Mouse (Mus musculus) cerebellum, adult 18-20 months (tissue): ENCODE data around the gene Hspa12a.

Experiments used
- DNase-seq, 2 experiments: peaks; one replicate each; pipeline ENCODE4 v3.0.0; 2021

The Hspa12a gene

GRCm38 (mm10) chr19:58818571-58819415 lies 124.7 kb downstream of the Hspa12a start:
- DNase-seq, result no peak

DNA sequence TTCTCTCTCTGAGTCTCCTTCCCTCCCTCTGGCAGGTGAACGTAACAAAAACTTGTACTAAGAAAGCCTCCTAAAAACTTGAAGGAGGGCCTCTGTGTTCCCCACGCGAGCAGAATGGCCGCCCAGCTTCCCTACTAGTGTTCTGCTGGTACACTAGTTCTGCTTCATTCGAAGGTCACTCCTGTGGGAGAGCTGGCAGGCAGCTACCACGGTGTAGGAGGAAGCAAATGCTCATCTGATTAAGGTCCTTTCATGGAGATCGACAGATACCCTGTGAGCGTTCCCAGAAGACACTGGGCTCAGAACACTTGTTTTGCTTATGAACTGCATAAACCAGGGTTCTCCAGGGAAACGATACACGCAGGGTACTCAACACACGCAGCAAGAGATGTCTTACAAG lies 126.1 kb downstream of the Hspa12a start:
- no peak for DNase-seq

DNA sequence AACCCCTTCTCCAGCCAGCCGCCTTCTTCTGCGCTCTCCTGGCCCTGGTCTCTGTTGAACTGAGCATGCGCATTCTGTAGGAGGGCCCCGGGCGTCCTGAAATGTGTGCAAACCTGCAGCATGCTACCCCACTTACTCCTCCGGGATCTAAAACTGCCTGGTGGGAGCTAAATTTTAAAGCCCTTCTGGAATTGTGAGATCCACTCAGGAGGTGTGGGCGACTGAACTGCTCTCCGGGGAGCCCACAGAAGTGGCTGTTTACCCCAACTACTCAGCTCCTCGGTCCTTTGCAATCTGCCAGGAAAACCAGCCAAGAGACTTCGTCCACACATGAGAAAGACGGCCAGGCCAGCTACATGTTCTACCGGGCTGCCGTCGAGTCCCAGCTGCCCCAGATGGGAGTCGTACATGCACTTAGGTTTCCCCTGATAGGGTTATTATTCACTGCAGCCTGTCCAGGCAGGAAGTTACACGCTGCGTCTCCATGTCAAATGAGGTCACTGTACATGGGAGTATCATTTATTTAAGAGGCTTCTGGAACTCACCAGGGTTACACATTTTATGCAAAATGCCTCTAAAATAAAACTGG lies 126.9 kb downstream of the Hspa12a start:
- DNase-seq, result no peak

DNA sequence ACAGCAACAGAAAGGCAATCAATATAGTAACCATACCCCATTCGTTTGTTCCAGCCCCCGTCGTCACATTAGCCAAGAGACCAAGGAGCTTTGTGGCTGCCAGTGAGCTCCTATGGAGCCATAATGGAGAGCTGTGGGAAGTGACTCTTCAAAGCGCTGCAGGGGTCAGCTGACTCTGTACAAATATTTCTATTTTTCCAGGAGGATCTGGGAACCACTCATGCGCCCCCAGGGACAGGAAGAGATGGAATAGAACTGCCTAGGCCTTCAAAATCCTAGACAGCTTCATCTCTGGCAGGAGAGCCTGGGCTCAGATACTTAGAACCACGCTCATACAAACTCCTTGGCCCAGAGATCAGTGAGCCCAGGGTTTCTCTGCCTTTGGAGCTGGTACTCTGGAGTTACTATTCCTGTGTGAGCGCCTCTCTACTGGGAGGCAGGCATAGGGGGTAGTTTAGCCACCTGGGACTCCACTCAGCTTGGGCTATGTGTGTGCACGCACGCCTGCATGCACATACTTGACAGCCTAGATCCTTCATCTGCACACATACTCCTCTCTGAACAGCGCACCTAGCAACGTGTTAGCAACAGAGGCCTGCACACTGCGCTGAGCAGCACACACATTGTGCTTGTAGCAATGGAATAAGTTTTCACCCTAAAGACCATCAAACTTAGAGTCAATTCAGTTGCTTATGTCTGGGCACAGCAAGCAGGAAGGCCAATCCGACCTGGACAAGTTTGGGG lies 128.1 kb downstream of the Hspa12a start:
- no peak for DNase-seq

DNA sequence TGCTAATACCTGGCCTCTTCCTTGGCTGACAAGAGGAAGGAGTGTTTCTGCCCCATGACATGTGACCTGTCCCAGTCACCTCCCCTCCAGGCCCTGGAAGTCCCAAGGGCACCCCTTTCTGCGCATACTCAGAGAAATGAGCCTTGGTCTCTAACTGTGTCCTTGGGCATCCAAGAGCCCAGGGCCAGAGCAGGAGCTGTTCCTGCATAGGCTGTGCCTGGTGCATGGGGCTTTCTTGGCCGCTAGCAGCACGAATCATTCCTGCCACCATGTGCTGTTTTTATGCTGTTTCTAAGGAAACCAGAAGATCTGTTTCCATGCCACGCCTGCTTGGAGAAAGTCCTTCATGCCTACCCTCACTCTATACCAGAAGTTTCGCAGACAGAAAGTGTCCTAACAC lies 132.9 kb downstream of the Hspa12a start:
- no peak for DNase-seq

DNA sequence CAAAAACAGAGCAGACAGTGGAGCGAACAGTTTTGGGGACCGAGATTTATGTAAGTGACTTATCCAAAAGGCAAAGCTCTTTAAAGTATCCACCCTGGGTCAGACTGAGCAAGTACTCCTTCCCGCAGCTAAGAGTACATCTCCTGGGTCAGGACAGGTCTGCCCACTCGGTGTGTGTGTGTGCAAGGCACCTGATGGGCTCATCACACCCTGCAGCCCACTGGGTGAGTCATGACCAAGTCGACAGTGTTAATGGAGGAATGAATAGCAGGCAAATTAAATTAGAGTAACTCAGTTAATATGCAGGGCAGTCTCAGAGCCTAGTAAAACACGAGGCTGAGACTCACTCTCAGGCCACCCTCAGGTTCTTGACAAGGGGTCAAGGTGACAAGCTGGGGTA lies 134.6 kb downstream of the Hspa12a start:
- DNase-seq, result no peak

DNA sequence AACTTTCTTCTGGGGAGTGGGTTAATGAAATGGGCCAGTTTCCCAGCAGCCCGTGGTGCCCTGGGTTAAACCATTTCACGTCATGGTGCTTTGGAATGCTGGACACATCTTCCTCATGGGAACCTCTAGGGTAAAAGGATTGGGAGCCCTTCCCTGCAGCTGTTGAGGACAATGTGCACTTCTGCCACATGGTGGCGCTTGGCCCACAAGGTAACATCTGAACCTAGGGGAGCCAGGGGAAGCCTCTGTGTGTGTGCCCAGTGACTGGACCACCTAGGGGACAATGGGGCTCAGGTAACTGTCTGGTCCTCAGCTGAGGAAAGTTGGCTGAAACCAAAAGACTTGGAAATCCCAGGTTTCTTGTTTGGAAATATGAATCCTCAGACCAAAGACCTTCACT lies 137.1 kb downstream of the Hspa12a start:
- peak; percentile 74 to 80 for DNase-seq

- no peak for DNase-seq
These were observed 138.2 kb downstream of the Hspa12a start for GRCm38 (mm10) chr19:58805191-58805779.

- DNase-seq, result no peak
These were observed 148.3 kb downstream of the Hspa12a start for GRCm38 (mm10) chr19:58795114-58795669.

DNA sequence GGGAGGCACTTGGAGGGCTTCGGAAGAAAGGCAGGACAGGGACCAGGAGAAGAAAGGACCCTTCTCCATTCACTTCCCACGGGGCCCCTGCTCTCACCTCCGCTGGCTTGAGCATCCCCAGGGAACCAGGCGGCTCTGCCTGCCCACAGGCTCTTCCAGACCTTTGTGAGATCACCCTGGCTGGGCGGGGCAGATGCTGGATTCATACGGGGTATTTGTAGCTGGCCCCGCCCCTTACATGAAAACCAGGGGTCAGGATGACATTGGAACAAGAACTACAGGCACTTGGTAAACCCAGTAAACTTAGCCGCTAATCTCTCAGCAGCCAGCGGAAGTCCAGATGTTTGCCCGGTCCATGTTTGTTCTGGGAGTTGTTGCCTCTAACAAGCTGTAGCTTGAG lies 149.2 kb downstream of the Hspa12a start, which contains the start of gene 1700019N19Rik:
Gene 1700019N19Rik (minus strand): TSS at position 178 of the 400 bp plus-strand sequence.
- no peak for DNase-seq

GRCm38 (mm10) chr19:58789194-58789593 lies 154.3 kb downstream of the Hspa12a start:
- no peak for DNase-seq

GRCm38 (mm10) chr19:58783938-58784337 lies 159.5 kb downstream of the Hspa12a start:
- no peak for DNase-seq

GRCm38 (mm10) chr19:58781566-58781965 lies 161.9 kb downstream of the Hspa12a start:
- no peak for DNase-seq

GRCm38 (mm10) chr19:58776461-58776860 lies 167.0 kb downstream of the Hspa12a start:
- no peak for DNase-seq

DNA sequence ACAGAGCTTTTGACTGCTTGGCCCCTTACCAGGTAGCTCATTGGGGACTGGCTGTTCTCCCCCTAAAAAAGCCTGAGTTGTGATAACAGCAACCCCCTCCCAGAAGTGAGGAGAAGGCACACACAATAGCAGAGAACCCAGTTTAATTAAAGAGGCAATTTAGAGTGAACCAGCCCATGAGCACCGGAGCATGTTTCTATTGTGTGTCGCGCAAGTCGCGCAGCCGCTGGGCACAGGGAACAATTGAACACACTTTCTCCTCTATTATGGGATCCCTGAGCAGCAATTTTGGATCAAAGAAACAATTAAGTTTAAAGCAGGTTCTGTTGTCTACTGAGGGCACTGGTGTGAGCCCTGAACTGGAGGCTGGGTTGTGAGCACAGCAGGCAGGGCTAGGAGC lies 176.1 kb downstream of the Hspa12a start:
- DNase-seq, result no peak

GRCm38 (mm10) chr19:58762848-58763541 lies 180.5 kb downstream of the Hspa12a start:
- peak; percentile 14 to 19 for DNase-seq

DNA sequence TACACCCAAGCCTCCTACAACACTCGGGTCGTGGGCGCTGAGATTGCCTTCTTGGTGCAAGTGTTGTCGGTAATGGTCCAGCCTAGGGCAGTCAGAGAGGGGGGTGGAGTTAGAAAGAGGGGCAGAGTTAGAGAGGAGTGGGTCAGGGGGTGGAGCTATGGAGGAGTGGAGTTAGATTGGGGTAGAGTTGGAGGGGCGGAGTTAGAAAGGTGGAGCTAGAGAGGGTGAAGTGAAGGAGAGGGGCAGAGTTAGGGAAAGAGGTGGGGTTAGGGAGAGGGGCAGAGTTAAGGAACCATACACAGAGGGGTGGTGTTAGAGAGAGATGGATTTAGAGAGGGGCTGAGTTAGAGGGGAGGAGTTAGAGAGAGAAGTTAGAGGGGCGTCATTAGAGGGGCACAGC lies 181.1 kb downstream of the Hspa12a start:
- DNase-seq, result no peak

GRCm38 (mm10) chr19:58759423-58759822 lies 184.0 kb downstream of the Hspa12a start, which contains the start of gene Pnliprp2:
Gene Pnliprp2, plus strand, starts transcription at chr19:58759719.
- DNase-seq, result no peak

DNA sequence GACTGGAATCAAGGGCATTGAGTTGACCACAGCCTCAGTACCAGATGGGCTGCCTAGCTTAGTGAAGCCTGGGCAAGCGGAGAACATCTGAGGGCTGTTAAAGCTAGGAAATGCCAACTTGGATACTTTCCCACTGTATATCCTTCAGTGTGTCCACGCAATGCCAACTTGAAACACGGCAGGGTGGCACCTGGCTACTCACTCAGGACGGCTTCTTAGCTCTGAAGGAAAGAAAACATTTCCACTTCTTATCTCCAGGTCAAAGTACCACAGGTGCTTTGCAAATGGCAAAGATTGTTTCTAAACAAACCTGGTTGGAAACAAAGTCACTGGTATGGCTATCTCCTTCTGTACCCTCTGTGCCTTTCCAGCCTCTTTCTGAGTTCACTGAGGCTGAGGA lies 184.6 kb downstream of the Hspa12a start:
- DNase-seq, result no peak

DNA sequence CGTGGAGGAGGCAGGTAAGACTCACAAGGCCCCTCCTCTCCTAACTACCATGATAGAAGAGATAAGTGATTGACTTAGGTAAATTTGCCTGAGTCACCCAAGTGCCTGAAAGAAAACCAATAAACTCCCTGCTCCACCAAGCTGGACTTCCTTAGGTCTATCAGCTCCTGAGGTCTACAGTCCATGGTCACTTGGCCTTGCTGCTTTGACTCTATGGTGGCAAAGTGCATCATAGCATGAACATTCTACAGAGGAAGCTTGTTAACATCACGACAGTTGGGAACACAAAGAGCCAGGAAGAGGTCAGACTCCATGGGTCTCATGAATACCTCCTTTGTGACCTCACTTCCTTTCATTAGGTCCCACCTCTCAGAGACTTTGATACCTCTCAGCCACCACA lies 191.9 kb downstream of the Hspa12a start:
- DNase-seq, result no peak

- no peak for DNase-seq
These were observed 192.6 kb downstream of the Hspa12a start for GRCm38 (mm10) chr19:58750822-58751221.

GRCm38 (mm10) chr19:58747498-58748000 lies 195.9 kb downstream of the Hspa12a start:
- DNase-seq, result no peak
